Mouse (Mus musculus): ENCODE results near the gene Wdr13. TPM values are rescaled to one million over a fixed set of nuclear protein-coding genes. Genes with fewer than 3 reads are reported as not detected.
"Not testable (repeated sequence)": the region's sequence is repeated elsewhere in the genome, so short reads cannot be mapped to it uniquely, and the experiment has no call there.

Wdr13 gene
- total RNA-seq, 2 experiments from 2014 or later, result 19.6 to 20.6 TPM

- DNase-seq, result no peak
- intact Hi-C loops (cut with DNase I; ENCODE audit: low total_unique reads), result no loop called here
Observed at GRCm38 (mm10) chrX:8123821-8124470, 8.7 kb downstream of the Wdr13 start.

GRCm38 (mm10) chrX:8117264-8117663, 15.4 kb downstream of the Wdr13 start:
- DNase-seq, result no peak
- intact Hi-C loops (cut with DNase I; ENCODE audit: low total_unique reads), result no loop called here

GRCm38 (mm10) chrX:8115275-8115674, 17.4 kb downstream of the Wdr13 start:
- intact Hi-C loops (cut with DNase I; ENCODE audit: low total_unique reads), result no loop called here
- no peak for DNase-seq

- intact Hi-C loops (cut with DNase I; ENCODE audit: low total_unique reads), result no loop called here
- DNase-seq, result no peak
Observed at GRCm38 (mm10) chrX:8105019-8105418, 27.7 kb downstream of the Wdr13 start.

GRCm38 (mm10) chrX:8102213-8102668, 30.5 kb downstream of the Wdr13 start:
- DNase-seq, result no peak
- intact Hi-C loops (cut with DNase I; ENCODE audit: low total_unique reads), result no loop called here

GRCm38 (mm10) chrX:8101017-8101416, 31.7 kb downstream of the Wdr13 start:
- DNase-seq, result no peak
- intact Hi-C loops (cut with DNase I; ENCODE audit: low total_unique reads), result no loop called here

GRCm38 (mm10) chrX:8099435-8099834, 33.3 kb downstream of the Wdr13 start:
- no peak for DNase-seq
- intact Hi-C loops (cut with DNase I; ENCODE audit: low total_unique reads), result no loop called here

- intact Hi-C loops (cut with DNase I; ENCODE audit: low total_unique reads), result no loop called here
- peak; percentile 94 for DNase-seq
Observed at GRCm38 (mm10) chrX:8096787-8097242, 35.9 kb downstream of the Wdr13 start.

GRCm38 (mm10) chrX:8096068-8096786, 36.5 kb downstream of the Wdr13 start:
- peak; percentile 81 for DNase-seq
- intact Hi-C loops (cut with DNase I; ENCODE audit: low total_unique reads), result not testable (repeated sequence)

GRCm38 (mm10) chrX:8095546-8095945, 37.1 kb downstream of the Wdr13 start:
- intact Hi-C loops (cut with DNase I; ENCODE audit: low total_unique reads), result no loop called here

GRCm38 (mm10) chrX:8090954-8091347, 41.7 kb downstream of the Wdr13 start:
- intact Hi-C loops (cut with DNase I; ENCODE audit: low total_unique reads), result not testable (repeated sequence)

More at GRCm38 (mm10) chrX:8095546-8095945, 37.1 kb downstream of the Wdr13 start:
- no peak for DNase-seq

GRCm38 (mm10) chrX:8090346-8090953, 42.2 kb downstream of the Wdr13 start, which contains the start of gene Was:
TSS of gene Was (minus strand) at chrX:8090498.
- intact Hi-C loops (cut with DNase I; ENCODE audit: low total_unique reads), result no loop called here
- no peak for DNase-seq

More at GRCm38 (mm10) chrX:8090954-8091347, 41.7 kb downstream of the Wdr13 start:
- DNase-seq, result not testable (repeated sequence)

- DNase-seq, result no peak
- intact Hi-C loops (cut with DNase I; ENCODE audit: low total_unique reads), result no loop called here
Observed at GRCm38 (mm10) chrX:8089746-8090145, 42.9 kb downstream of the Wdr13 start.

GRCm38 (mm10) chrX:8085611-8086010, 47.1 kb downstream of the Wdr13 start:
- no peak for DNase-seq
- intact Hi-C loops (cut with DNase I; ENCODE audit: low total_unique reads), result no loop called here

GRCm38 (mm10) chrX:8084771-8085259, 47.9 kb downstream of the Wdr13 start:
- DNase-seq, result no peak

GRCm38 (mm10) chrX:8075104-8075503, 57.6 kb downstream of the Wdr13 start:
- DNase-seq, result no peak
- intact Hi-C loops (cut with DNase I; ENCODE audit: low total_unique reads), result no loop called here

More at GRCm38 (mm10) chrX:8084771-8085259, 47.9 kb downstream of the Wdr13 start:
- intact Hi-C loops (cut with DNase I; ENCODE audit: low total_unique reads), result no loop called here

- peak; percentile 93 for DNase-seq
- intact Hi-C loops (cut with DNase I; ENCODE audit: low total_unique reads), result no loop called here
Observed at GRCm38 (mm10) chrX:8074430-8075014, 58.2 kb downstream of the Wdr13 start, which contains the start of gene Suv39h1. TSS of gene Suv39h1 (minus strand) at chrX:8074760.

- peak; percentile 13 for DNase-seq
- intact Hi-C loops (cut with DNase I; ENCODE audit: low total_unique reads), result no loop called here
Observed at GRCm38 (mm10) chrX:8073881-8074429, 58.7 kb downstream of the Wdr13 start.
